Mouse (Mus musculus) heart, adult 2 months (tissue): Measurements from ENCODE around the gene Arv1. TPM values are rescaled to one million over a fixed set of nuclear protein-coding genes. Genes with fewer than 3 reads are reported as not detected.
A peak's percentile ranks its signal among the peaks of the same experiment; 100 is the strongest.

Experiments
- DNase-seq, 2 experiments: peaks; one replicate each; pipeline ENCODE4 v3.0.0; 2021
- H3K27ac ChIP-seq: fragments of 200-600 bp; 2 replicates; pipeline ENCODE4 v1.8.1; 2022
- H3K27me3 ChIP-seq: fragments of 200-500 bp; 2 replicates; pipeline ENCODE4 v1.6.1; 2012; ENCODE audit warnings: mild to moderate bottlenecking, low read length, inconsistent platforms, mixed read lengths; ENCODE audit not compliant: control insufficient read depth, insufficient read depth
- H3K36me3 ChIP-seq: fragments of 200-500 bp; 2 replicates; pipeline ENCODE4 v1.6.1; 2012; ENCODE audit warnings: low read length, inconsistent platforms; ENCODE audit not compliant: control insufficient read depth, insufficient read depth
- H3K4me1 ChIP-seq: fragments of 200-500 bp; 2 replicates; pipeline ENCODE4 v1.6.1; 2011; ENCODE audit warnings: low read length; ENCODE audit not compliant: control insufficient read depth, insufficient read depth
- H3K4me3 ChIP-seq: fragments of 200-600 bp; 2 replicates; pipeline ENCODE4 v1.8.1; 2022
- H3K79me2 ChIP-seq: fragments of 200-500 bp; replicated peaks from 2 replicates; pipeline ENCODE4 v1.6.1; 2012; ENCODE audit warnings: mild to moderate bottlenecking, inconsistent platforms, low read length, moderate library complexity, mixed read lengths; ENCODE audit not compliant: control insufficient read depth, insufficient read depth
- H3K9ac ChIP-seq: fragments of 200-500 bp; 2 replicates; pipeline ENCODE4 v1.6.1; 2012; ENCODE audit warnings: low read depth, mild to moderate bottlenecking, control low read depth, inconsistent platforms, low read length, mixed read lengths
- CTCF ChIP-seq: fragments of 200-600 bp; IDR thresholded peaks from 2 replicates; pipeline ENCODE4 v1.8.1; 2022; ENCODE audit warnings: antibody characterized with exemption, mild to moderate bottlenecking, moderate library complexity
- EP300 ChIP-seq: fragments of 200-500 bp; IDR thresholded peaks from 2 replicates; pipeline ENCODE4 v1.6.1; 2011; ENCODE audit warnings: low read depth, low read length, control low read depth; ENCODE audit not compliant: insufficient read depth
- POLR2A ChIP-seq: fragments of 200-500 bp; IDR thresholded peaks from 2 replicates; pipeline ENCODE4 v1.6.1; 2011; ENCODE audit warnings: mild to moderate bottlenecking, low read depth, low read length, control low read depth; ENCODE audit not compliant: insufficient read depth
- WGBS: fragments of 180-500 bp; shearing (Covaris S2); methylation state at CpG from one replicate; pipeline ENCODE4 v1.1.7; 2018; 5-methylcytosine and 5-hydroxymethylcytosine counted together
- intact Hi-C: fragments of 180-260 bp; cut with DNase I; formaldehyde crosslinking; loops from one replicate; pipeline ENCODE4 v1.15.1; 2025
- polyA plus RNA-seq: library from polyadenylated mRNA; depleted of rRNA; stranded (reverse); fragments of >200 nt; gene quantifications from 2 replicates; pipeline ENCODE4 v1.2.3, GENCODE M21; 2012
- total RNA-seq, 2 experiments: library from RNA; stranded (reverse); gene quantifications; 2 replicates each; pipeline ENCODE4 v1.2.3; 2021

Arv1 gene
- total and polyA plus RNA-seq, 3 experiments, result 3.1 to 9.5 (median 4.2) TPM

DNA sequence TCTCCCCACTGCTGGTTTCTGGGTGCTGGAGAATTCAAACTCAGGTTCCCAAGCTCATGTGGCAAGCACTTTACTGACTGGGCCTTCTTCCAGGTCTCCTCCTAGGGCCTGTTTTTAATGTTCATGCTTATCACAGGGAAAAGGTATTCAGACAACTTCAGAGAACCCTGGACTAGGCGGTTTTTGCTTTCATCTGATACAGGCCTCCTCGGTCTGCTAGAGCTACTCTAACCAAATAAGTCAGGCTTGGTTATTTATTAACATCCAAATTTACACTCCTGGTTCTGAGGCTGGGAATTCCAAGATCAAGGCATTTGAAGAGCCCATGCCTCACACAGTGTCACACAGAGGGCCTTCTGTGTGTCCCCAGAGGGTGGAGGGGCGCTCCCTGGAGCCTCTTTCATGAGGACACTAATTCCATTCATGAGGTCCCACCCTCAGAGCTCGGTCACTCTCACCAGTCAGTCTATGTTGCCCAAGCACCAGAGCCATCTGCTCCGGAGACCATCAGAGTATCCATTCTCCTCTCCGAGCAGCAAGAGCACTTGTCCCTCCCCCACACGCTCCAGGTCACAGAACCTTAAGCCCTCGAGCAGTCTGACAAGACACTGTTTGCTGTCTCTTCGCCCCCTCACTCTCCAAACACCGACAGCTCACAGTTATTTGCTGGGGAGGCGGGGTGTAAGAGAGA, 32.3 kb downstream of the Arv1 start:
- TF ChIP-seq EP300, result no peak
- TF ChIP-seq CTCF, result no peak
- TF ChIP-seq POLR2A, result no peak
- Histone ChIP-seq H3K4me1 (no peaks in the 10 kb centered on the region; the same call in 1 of the 2 replicates), H3K79me2 (no peaks in the 10 kb centered on the region), H3K9ac (no peak overlapping the region), H3K4me3 (no peak overlapping the region), H3K27ac (no peak overlapping the region), H3K36me3 (no peaks in the 10 kb centered on the region), H3K27me3 (peaks cover 2% of the 10 kb centered on the region; the same call in 1 of the 2 replicates)
- 41% methylated on average over 11 of the region's 11 CpGs for WGBS
- intact Hi-C loops, result no loop called here
- DNase-seq, result no peak

DNA sequence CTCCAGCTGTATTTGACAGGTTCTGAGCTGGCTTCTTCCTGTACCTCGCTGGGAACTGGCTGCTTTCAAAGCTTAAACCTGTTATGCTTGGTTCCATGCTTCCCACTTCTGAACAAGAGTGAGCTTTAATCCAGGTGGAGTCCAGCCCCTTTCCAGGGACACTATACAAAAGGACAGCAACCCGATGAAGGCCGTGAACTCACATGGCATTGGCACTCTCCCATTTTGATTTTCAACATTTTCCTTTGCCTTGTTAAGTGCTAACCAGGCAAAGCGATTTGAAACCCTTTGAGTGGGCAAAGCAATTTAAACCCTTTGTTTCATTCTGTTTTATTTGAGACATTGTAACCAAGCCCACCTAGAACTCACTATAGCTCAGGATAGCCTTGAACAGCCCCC, 32.9 kb downstream of the Arv1 start:
- H3K27ac ChIP-seq, result no peak overlapping the region
- H3K36me3 ChIP-seq, result no peaks in the 10 kb centered on the region
- H3K79me2 ChIP-seq, result no peaks in the 10 kb centered on the region
- H3K9ac ChIP-seq, result no peak overlapping the region
- TF ChIP-seq EP300, result no peak
- TF ChIP-seq POLR2A, result no peak
- TF ChIP-seq CTCF, result no peak
- DNase-seq, result no peak
- no peaks in the 10 kb centered on the region; the same call in 1 of the 2 replicates for H3K27me3 ChIP-seq
- H3K4me1 ChIP-seq, result no peaks in the 10 kb centered on the region; the same call in 1 of the 2 replicates
- H3K4me3 ChIP-seq, result no peak overlapping the region
- intact Hi-C loops, result no loop called here
- WGBS, result 60% methylated on average over 4 of the region's 4 CpGs

DNA sequence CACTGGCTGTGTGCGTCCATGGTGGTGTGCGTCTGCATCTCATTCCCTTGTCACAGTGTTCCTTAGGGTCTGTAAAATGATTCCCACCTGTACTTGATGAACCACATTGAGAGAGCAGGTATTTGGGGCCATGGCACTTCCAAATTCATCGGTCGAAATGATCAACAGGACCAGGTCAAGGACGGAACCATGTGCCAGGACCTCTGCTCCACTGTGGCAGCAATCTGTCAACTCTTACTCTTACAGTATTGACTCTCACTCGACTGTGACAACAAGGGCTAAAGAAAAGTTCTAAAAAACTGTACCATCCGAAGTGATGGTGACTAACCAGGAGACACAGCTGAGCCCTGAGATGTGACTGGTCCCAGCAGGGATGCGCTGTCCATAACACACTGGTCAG, 33.5 kb downstream of the Arv1 start:
- TF ChIP-seq CTCF (no peak), EP300 (no peak), POLR2A (no peak)
- WGBS, result 83% methylated on average over 8 of the region's 8 CpGs
- Histone ChIP-seq H3K36me3 (no peaks in the 10 kb centered on the region), H3K9ac (no peak overlapping the region), H3K27ac (no peak overlapping the region), H3K4me1 (no peaks in the 10 kb centered on the region; the same call in 1 of the 2 replicates), H3K4me3 (no peak overlapping the region), H3K27me3 (no peaks in the 10 kb centered on the region; the same call in 1 of the 2 replicates), H3K79me2 (no peaks in the 10 kb centered on the region)
- no peak for DNase-seq
- intact Hi-C loops, result no loop called here

DNA sequence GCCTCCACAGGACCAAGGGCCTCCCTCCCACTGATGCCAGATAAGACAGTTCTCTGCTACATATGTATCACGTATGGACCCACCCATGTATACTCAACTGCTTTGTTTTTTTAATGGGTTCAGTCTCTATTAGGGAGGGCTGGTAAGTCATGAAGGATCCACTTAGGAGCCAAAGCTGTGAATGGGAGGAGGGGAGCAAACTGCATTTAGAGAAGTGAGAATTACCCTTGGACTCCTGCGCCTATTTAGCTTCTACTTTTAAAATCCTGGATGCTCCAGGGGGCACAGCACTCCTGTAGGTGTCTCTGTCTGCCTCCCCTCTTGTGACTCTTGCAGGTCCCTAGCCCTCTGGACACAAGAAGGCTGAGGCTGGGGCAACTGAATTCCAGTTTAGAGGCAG, 34.2 kb downstream of the Arv1 start:
- Histone ChIP-seq H3K9ac (no peak overlapping the region), H3K27ac (no peak overlapping the region), H3K79me2 (no peaks in the 10 kb centered on the region), H3K36me3 (no peaks in the 10 kb centered on the region), H3K4me1 (no peaks in the 10 kb centered on the region; the same call in 1 of the 2 replicates), H3K4me3 (no peak overlapping the region), H3K27me3 (no peaks in the 10 kb centered on the region; the same call in 1 of the 2 replicates)
- intact Hi-C loops, result no loop called here
- DNase-seq, result no peak
- 44% methylated on average over 2 of the region's 2 CpGs for WGBS
- TF ChIP-seq EP300, result no peak
- no peak for TF ChIP-seq POLR2A
- no peak for TF ChIP-seq CTCF

DNA sequence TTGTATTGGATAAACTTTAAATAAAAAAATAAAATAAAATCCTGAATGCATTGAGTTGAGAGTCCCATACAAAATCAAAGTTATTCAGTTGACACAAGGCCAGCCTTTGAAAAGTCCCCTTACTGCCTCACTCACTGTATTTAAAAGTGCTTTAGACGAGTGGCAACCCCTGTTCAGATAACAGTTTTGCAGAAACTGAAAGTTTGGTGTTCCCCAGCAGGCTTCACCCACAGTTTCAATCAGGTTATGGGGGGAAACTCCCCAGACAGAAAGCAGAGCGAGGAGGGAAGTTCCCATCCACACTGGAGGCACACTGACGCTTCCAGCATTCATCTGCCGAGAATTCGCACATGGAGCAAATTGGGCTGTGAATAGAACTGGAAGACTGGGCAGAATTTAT, 34.7 kb downstream of the Arv1 start:
- intact Hi-C loops, result no loop called here
- no peak overlapping the region for H3K9ac ChIP-seq

DNA sequence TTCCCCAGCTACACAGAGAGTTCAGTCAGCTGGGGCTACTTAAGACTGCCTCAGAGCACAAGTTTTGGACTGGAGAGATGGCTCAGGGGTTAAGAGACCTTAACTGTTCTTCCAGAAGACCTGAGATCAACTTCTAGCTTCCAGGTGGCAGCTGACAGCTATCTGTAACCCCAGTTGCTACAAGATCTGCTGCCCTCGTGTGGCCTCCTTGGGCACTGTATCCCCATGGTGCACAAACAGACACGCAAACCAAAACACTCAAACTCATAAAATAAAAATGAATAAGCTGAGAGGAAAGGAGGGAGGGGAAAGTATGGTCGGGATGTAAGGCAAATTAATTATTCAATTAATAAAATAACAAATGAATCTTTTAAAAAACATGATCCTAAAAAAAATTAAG, 36.6 kb downstream of the Arv1 start:
- H3K27ac ChIP-seq, result no peak overlapping the region
- no peak overlapping the region for H3K4me3 ChIP-seq
- 29% methylated on average over 3 of the region's 3 CpGs for WGBS
- no peak overlapping the region for H3K9ac ChIP-seq
- TF ChIP-seq CTCF (peak; percentile 69), POLR2A (no peak)
- intact Hi-C loops, result no loop called here
- no peaks in the 10 kb centered on the region for H3K79me2 ChIP-seq
- H3K27me3 ChIP-seq, result no peaks in the 10 kb centered on the region
- H3K36me3 ChIP-seq, result no peaks in the 10 kb centered on the region
- H3K4me1 ChIP-seq, result no peaks in the 10 kb centered on the region
- DNase-seq, result no peak

More for the DNA sequence above, 34.7 kb downstream of the Arv1 start:
- no peak overlapping the region for H3K27ac ChIP-seq
- H3K36me3 ChIP-seq, result no peaks in the 10 kb centered on the region
- H3K4me3 ChIP-seq, result no peak overlapping the region
- TF ChIP-seq CTCF (no peak), EP300 (no peak), POLR2A (no peak)
- H3K79me2 ChIP-seq, result no peaks in the 10 kb centered on the region
- H3K27me3 ChIP-seq, result no peaks in the 10 kb centered on the region
- DNase-seq, result no peak
- WGBS, result 65% methylated on average over 5 of the region's 5 CpGs
- H3K4me1 ChIP-seq, result no peaks in the 10 kb centered on the region; the same call in 1 of the 2 replicates
